Mouse (Mus musculus) forebrain, postnatal 0 days (tissue): Measurements from ENCODE around the gene Apopt1. TPM values are rescaled to one million over a fixed set of nuclear protein-coding genes. Genes with fewer than 3 reads are reported as not detected.
"Not testable (repeated sequence)": the region's sequence is repeated elsewhere in the genome, so short reads cannot be mapped to it uniquely, and the experiment has no call there.

ENCODE experiments used
- ATAC-seq: fragments of 200-750 bp; cut with Nextera tagmentation; 2 replicates; pipeline ENCODE4 v1.8.0; 2017; ENCODE audit warnings: mild to moderate bottlenecking, moderate library complexity
- DNase-seq: peaks from one replicate; pipeline ENCODE4 v3.0.0-alpha.2; 2015
- H3K27ac ChIP-seq: fragments of 300-500 bp; sonication (generic); 2 replicates; pipeline ENCODE4 v1.5.1; 2014; ENCODE audit warnings: low read depth, mild to moderate bottlenecking, antibody characterized with exemption, low read length, moderate library complexity, mixed read lengths
- H3K27me3 ChIP-seq: fragments of 300-500 bp; sonication (generic); 2 replicates; pipeline ENCODE4 v1.6.1; 2014; ENCODE audit warnings: mild to moderate bottlenecking, low read length, mixed read lengths; ENCODE audit not compliant: insufficient read depth
- H3K36me3 ChIP-seq: fragments of 300-500 bp; sonication (generic); 2 replicates; pipeline ENCODE4 v1.6.1; 2014; ENCODE audit warnings: mild to moderate bottlenecking, moderate library complexity; ENCODE audit not compliant: insufficient read depth
- H3K4me1 ChIP-seq: fragments of 300-500 bp; sonication (generic); 2 replicates; pipeline ENCODE4 v1.6.1; 2014; ENCODE audit warnings: antibody characterized with exemption; ENCODE audit not compliant: insufficient read depth
- H3K4me2 ChIP-seq: fragments of 300-500 bp; sonication (generic); 2 replicates; pipeline ENCODE4 v1.6.1; 2014; ENCODE audit warnings: low read depth, mild to moderate bottlenecking, moderate library complexity
- H3K4me3 ChIP-seq: fragments of 300-500 bp; sonication (generic); 2 replicates; pipeline ENCODE4 v1.5.1; 2014; ENCODE audit warnings: low read depth, low read length, mixed read lengths
- H3K9ac ChIP-seq: fragments of 300-500 bp; sonication (generic); 2 replicates; pipeline ENCODE4 v1.6.1; 2014; ENCODE audit warnings: mild to moderate bottlenecking
- H3K9me3 ChIP-seq: fragments of 300-500 bp; sonication (generic); 2 replicates; pipeline ENCODE4 v1.6.1; 2016; ENCODE audit warnings: low read length
- CTCF ChIP-seq: sonication (generic); IDR thresholded peaks from 2 replicates; pipeline ENCODE4 v1.5.1; 2016; ENCODE audit warnings: antibody characterized with exemption, control low read depth, low read depth
- WGBS: fragments of 180-500 bp; shearing (Covaris S2); extraction: QIAGEN DNeasy Blood & Tissue Kit; methylation state at CpG from one replicate; pipeline ENCODE4 v1.1.7; 2014; 5-methylcytosine and 5-hydroxymethylcytosine counted together
- polyA plus RNA-seq: library from polyadenylated mRNA; unstranded; fragments of >200 nt; fragmentation: Nextera tagmentation; extraction: Ambion mirVana; gene quantifications from 2 replicates; pipeline ENCODE4 v1.2.1, GENCODE M21; 2015
- total RNA-seq: library from RNA; depleted of rRNA; stranded (reverse); fragments of >200 nt; gene quantifications from 2 replicates; pipeline ENCODE4 v1.2.3, GENCODE M21; 2014

Apopt1 gene
- total and polyA plus RNA-seq, 2 experiments from 2014 or later = 27.8 to 59.8 TPM

GRCm38 (mm10) chr12:111731822-111732807 lies 19.1 kb downstream of the Apopt1 start:
- peak overlapping the region; percentile 57; the same call in 1 of the 2 replicates for H3K27ac ChIP-seq
- no peaks in the 10 kb centered on the region for H3K9me3 ChIP-seq
- DNase-seq = peak; percentile 96
- H3K9ac ChIP-seq = no peak overlapping the region
- peak; percentile 98 for ATAC-seq
- H3K36me3 ChIP-seq = peaks cover 9% of the 10 kb centered on the region; the same call in 1 of the 2 replicates
- H3K27me3 ChIP-seq = no peaks in the 10 kb centered on the region
- peak overlapping the region; percentile 31 for H3K4me2 ChIP-seq
- 0 out of 2 replicates have a peak, but pooled peaks cover 4% of the 10 kb centered on the region for H3K4me1 ChIP-seq
- 32% methylated on average over 30 of the region's 30 CpGs for WGBS
- TF ChIP-seq CTCF = peak; percentile 98
- H3K4me3 ChIP-seq = peak overlapping the region; percentile 12; the same call in 1 of the 2 replicates

- WGBS = 52% methylated on average over 5 of the region's 5 CpGs
- 0 out of 2 replicates have a peak, but pooled peaks cover 4% of the 10 kb centered on the region for H3K4me1 ChIP-seq
- no peak overlapping the region for H3K27ac ChIP-seq
- no peak overlapping the region for H3K9ac ChIP-seq
- peaks cover 9% of the 10 kb centered on the region; the same call in 1 of the 2 replicates for H3K36me3 ChIP-seq
- H3K4me2 ChIP-seq = peak overlapping the region; percentile 31; the same call in 1 of the 2 replicates
- no peak for DNase-seq
- H3K27me3 ChIP-seq = no peaks in the 10 kb centered on the region
- no peak overlapping the region for H3K4me3 ChIP-seq
- no peak for TF ChIP-seq CTCF
- H3K9me3 ChIP-seq = no peaks in the 10 kb centered on the region
- no peak; the same call in 1 of the 2 replicates for ATAC-seq
Measured at GRCm38 (mm10) chr12:111732921-111733320, 19.9 kb downstream of the Apopt1 start.

GRCm38 (mm10) chr12:111734912-111735311 lies 21.9 kb downstream of the Apopt1 start:
- no peak overlapping the region for H3K4me2 ChIP-seq
- H3K9ac ChIP-seq = no peak overlapping the region
- ATAC-seq (no peak), DNase-seq (no peak)
- 0 out of 2 replicates have a peak, but pooled peaks cover 4% of the 10 kb centered on the region for H3K4me1 ChIP-seq
- no peaks in the 10 kb centered on the region for H3K27me3 ChIP-seq
- WGBS = 89% methylated on average over 3 of the region's 3 CpGs
- no peak for TF ChIP-seq CTCF
- no peaks in the 10 kb centered on the region for H3K9me3 ChIP-seq
- no peak overlapping the region for H3K27ac ChIP-seq
- H3K4me3 ChIP-seq = no peak overlapping the region
- 0 out of 2 replicates have a peak, but pooled peaks cover 4% of the 10 kb centered on the region for H3K36me3 ChIP-seq

GRCm38 (mm10) chr12:111736676-111737075 lies 23.6 kb downstream of the Apopt1 start:
- DNase-seq, ATAC-seq, H3K36me3 ChIP-seq, H3K4me1 ChIP-seq, H3K9me3 ChIP-seq, H3K4me2 ChIP-seq, H3K27me3 ChIP-seq, H3K27ac ChIP-seq, H3K9ac ChIP-seq, H3K4me3 ChIP-seq: not testable (repeated sequence)
- 91% methylated on average over 8 of the region's 8 CpGs for WGBS

- no peaks in the 10 kb centered on the region for H3K9me3 ChIP-seq
- 64% methylated on average over 9 of the region's 9 CpGs for WGBS
- H3K27me3 ChIP-seq = no peaks in the 10 kb centered on the region
- DNase-seq (no peak), ATAC-seq (no peak)
- no peaks in the 10 kb centered on the region for H3K4me1 ChIP-seq
- H3K27ac ChIP-seq = no peak overlapping the region
- no peak overlapping the region for H3K9ac ChIP-seq
- no peak for TF ChIP-seq CTCF
- H3K4me2 ChIP-seq = no peak overlapping the region
- H3K36me3 ChIP-seq = no peaks in the 10 kb centered on the region
- H3K4me3 ChIP-seq = no peak overlapping the region
Measured at GRCm38 (mm10) chr12:111737370-111737769, 24.3 kb downstream of the Apopt1 start.

GRCm38 (mm10) chr12:111738754-111739153 lies 25.7 kb downstream of the Apopt1 start:
- no peak overlapping the region for H3K4me3 ChIP-seq
- no peak overlapping the region for H3K9ac ChIP-seq
- H3K4me2 ChIP-seq = no peak overlapping the region
- H3K36me3 ChIP-seq = no peaks in the 10 kb centered on the region
- DNase-seq (peak; percentile 63), ATAC-seq (0 out of 2 replicates have a peak, but pooled peaks have one; percentile 34)
- H3K27ac ChIP-seq = no peak overlapping the region
- H3K27me3 ChIP-seq = no peaks in the 10 kb centered on the region
- 9% methylated on average over 3 of the region's 3 CpGs for WGBS
- TF ChIP-seq CTCF = peak; percentile 65
- H3K9me3 ChIP-seq = no peaks in the 10 kb centered on the region
- no peaks in the 10 kb centered on the region for H3K4me1 ChIP-seq

- no peaks in the 10 kb centered on the region for H3K4me1 ChIP-seq
Measured at GRCm38 (mm10) chr12:111741338-111741737, 28.3 kb downstream of the Apopt1 start.

More at GRCm38 (mm10) chr12:111741338-111741737, 28.3 kb downstream of the Apopt1 start:
- H3K9ac ChIP-seq = no peak overlapping the region
- no peak for TF ChIP-seq CTCF
- no peak overlapping the region for H3K27ac ChIP-seq
- no peaks in the 10 kb centered on the region for H3K27me3 ChIP-seq
- no peak for DNase-seq
- H3K4me2 ChIP-seq = no peak overlapping the region
- no peaks in the 10 kb centered on the region for H3K36me3 ChIP-seq
- H3K4me3 ChIP-seq = no peak overlapping the region
- H3K9me3 ChIP-seq = no peaks in the 10 kb centered on the region
- no peak for ATAC-seq
- 83% methylated on average over 8 of the region's 8 CpGs for WGBS
